ENCODE assay signal across 19 mouse cellular contexts in the genomic region with DNA sequence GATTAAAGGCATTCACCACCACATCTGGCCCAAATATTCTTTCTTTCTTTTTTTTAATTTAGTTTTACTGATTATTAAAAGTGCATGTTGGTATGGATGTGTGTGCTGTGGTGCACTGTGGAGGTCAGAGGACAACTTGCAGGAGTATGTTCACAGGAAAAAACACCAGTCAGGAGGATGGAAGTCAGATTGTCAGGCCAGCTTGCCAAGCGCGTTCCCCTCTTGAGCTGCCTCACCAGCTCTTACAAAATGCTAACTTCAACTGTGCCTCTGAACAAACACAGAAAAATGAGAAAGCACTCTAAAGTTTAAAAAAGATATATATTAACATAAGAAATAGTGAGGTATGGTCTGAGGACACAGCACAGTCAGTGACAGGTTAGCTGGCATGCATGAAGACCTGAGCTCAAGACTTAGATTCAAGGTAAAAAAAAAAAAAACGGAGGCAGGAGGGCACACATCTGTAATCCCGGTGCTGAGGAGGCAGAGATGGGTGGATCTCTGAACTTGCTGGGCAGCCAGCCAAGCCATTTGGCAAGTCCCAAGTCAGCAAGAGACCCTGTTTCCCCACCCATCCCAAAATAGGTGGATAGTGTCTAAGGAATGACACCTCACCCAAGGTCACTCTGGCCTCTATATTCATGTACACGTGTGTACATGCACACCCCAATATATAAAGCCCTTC. TPM values are rescaled to one million over a fixed set of nuclear protein-coding genes. Genes with fewer than 3 reads are reported as not detected.
"Had no signal": no experiment of that assay in that cellular context is flagged by ENCODE, and none has a peak within 500 bp of the region (broad histone marks: within the 10 kb centered on the region; RNA-seq: fewer than 3 reads in every experiment).

No protein-coding gene starts in this region.

- H3K9ac ChIP-seq: limb, embryonic 12.5 days; liver, embryonic 13.5 days; liver, postnatal 0 days; lung, embryonic 15.5 days; midbrain, embryonic 13.5 days; neural tube, embryonic 15.5 days had no signal

- H3K4me3 ChIP-seq: limb, embryonic 12.5 days; liver, embryonic 13.5 days; lung, embryonic 15.5 days; midbrain, embryonic 13.5 days; neural tube, embryonic 15.5 days had no signal

- H3K4me1 ChIP-seq: limb, embryonic 12.5 days; liver, embryonic 13.5 days; midbrain, embryonic 13.5 days; neural tube, embryonic 15.5 days had no signal

- ATAC-seq: liver, postnatal 0 days; midbrain, embryonic 13.5 days had no signal

- H3K27ac ChIP-seq: kidney, postnatal 0 days; limb, embryonic 12.5 days; liver, embryonic 13.5 days; lung, embryonic 15.5 days; macrophage; midbrain, embryonic 13.5 days; neural tube, embryonic 15.5 days had no signal

- DNase-seq: kidney, adult 11 months; layer of hippocampus, adult 9-11 months; layer of hippocampus, postnatal 36 days; liver; liver, embryonic 13.5 days; liver, postnatal 0 days; lung, postnatal 14 days; right cerebral cortex, adult 18-20 months; right cerebral cortex, postnatal 25 days; thymus, postnatal 36 days had no signal

- H3K27me3 ChIP-seq: limb, embryonic 12.5 days; lung, embryonic 15.5 days; midbrain, embryonic 13.5 days had no signal

- H3K36me3 ChIP-seq: limb, embryonic 12.5 days; liver, embryonic 13.5 days; lung, embryonic 15.5 days; midbrain, embryonic 13.5 days; neural tube, embryonic 15.5 days had no signal

- H3K9me3 ChIP-seq: limb, embryonic 12.5 days; liver, embryonic 13.5 days; lung, embryonic 15.5 days; midbrain, embryonic 13.5 days; neural tube, embryonic 15.5 days had no signal

- H3K4me2 ChIP-seq: limb, embryonic 12.5 days; liver, embryonic 13.5 days; lung, embryonic 15.5 days; midbrain, embryonic 13.5 days; neural tube, embryonic 15.5 days had no signal

RNA-seq across cellular contexts. Expression of a gene that starts 29.1 kb away (rescaled TPM):
- total RNA-seq: layer of hippocampus, adult 18-20 months; layer of hippocampus, postnatal 36 days; left cerebral cortex, postnatal 36 days had no signal
- polyA plus RNA-seq: liver, embryonic 13.5 days; macrophage had no signal

RNA-seq across cellular contexts. Expression of a gene that starts 34.1 kb away (rescaled TPM):
- polyA plus RNA-seq: neural tube, embryonic 11.5 days had no signal
